18 mouse cellular contexts compared by ENCODE assay signal in the genomic region with DNA sequence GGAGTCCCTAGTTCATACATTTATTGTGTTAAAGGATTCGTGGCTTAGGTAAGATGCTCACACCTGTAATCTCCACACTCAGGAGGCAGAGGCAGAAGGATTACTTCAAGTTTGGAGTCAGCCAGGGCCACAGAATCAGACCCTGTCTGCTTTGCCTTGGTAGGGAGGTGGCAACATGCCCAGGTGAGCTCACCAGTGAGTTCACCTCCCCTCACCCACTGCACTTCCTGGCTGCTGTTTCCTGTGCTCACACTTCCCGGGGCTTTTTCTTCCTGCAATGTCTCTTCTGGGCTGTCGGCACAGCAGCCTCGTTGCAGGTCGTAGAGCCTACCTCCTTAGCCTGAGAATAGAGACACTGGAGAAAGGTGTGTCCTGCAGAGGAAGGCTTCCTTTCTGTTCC. TPM values are rescaled to one million over a fixed set of nuclear protein-coding genes. Genes with fewer than 3 reads are reported as not detected.
DNase-seq lines count a peak whose midpoint lies in the region; ATAC-seq lines count a peak whose summit lies in the region.
"Had no signal": no experiment of that assay in that cellular context is flagged by ENCODE, and none has a peak within 500 bp of the region (broad histone marks: within the 10 kb centered on the region; RNA-seq: fewer than 3 reads in every experiment).

No protein-coding gene starts in this region.

- H3K4me1 ChIP-seq in heart, embryonic 13.5 days = peaks cover 42% of the 10 kb centered on the region
- H3K4me1 ChIP-seq in heart, embryonic 10.5 days = peaks cover 31% of the 10 kb centered on the region
- H3K4me1 ChIP-seq in kidney, embryonic 14.5 days (ENCODE audit: control insufficient read depth, insufficient read depth, low read length) = peaks cover 12% of the 10 kb centered on the region

- no peaks in the 10 kb centered on the region for H3K27me3 ChIP-seq in heart, embryonic 13.5 days (replicated peaks)
- no peaks in the 10 kb centered on the region for H3K27me3 ChIP-seq in heart, embryonic 10.5 days (ENCODE audit: insufficient read depth, poor library complexity, severe bottlenecking)
- no peaks in the 10 kb centered on the region for H3K27me3 ChIP-seq in kidney, embryonic 14.5 days (ENCODE audit: control insufficient read depth, insufficient read depth, low read length)
- H3K27me3 ChIP-seq: forebrain, embryonic 15.5 days; lung, embryonic 15.5 days had no signal

- DNase-seq in heart, embryonic 10.5 days (ENCODE audit: low spot score) = no peak
- DNase-seq in kidney, postnatal 14 days = peak; percentile 53
- peak; percentile 61 for DNase-seq in CD4-positive helper T cell, adult 2 months (ENCODE audit: low read depth, low spot score)
- DNase-seq in urinary bladder, adult 18-20 months (ENCODE audit: low spot score in 2 of 2) = no peak
- no peak for DNase-seq in frontal cortex, postnatal 25 days (ENCODE audit: low spot score in 2 of 2)
- DNase-seq: adrenal gland, postnatal 25 days; cerebellum, adult 2 months; liver, embryonic 13.5 days had no signal

- no peak overlapping the region for H3K4me3 ChIP-seq in heart, embryonic 13.5 days
- no peak overlapping the region for H3K4me3 ChIP-seq in heart, embryonic 10.5 days
- no peak overlapping the region for H3K4me3 ChIP-seq in kidney, embryonic 14.5 days (ENCODE audit: low read length)
- H3K4me3 ChIP-seq: erythroblast, embryonic 14.5 days; forebrain, embryonic 15.5 days; liver, embryonic 13.5 days; lung, embryonic 15.5 days; neural tube, embryonic 12.5 days had no signal

- no peaks in the 10 kb centered on the region for H3K9me3 ChIP-seq in heart, embryonic 13.5 days
- H3K9me3 ChIP-seq in heart, embryonic 10.5 days = no peaks in the 10 kb centered on the region
- no peaks in the 10 kb centered on the region for H3K9me3 ChIP-seq in kidney, embryonic 14.5 days (ENCODE audit: control insufficient read depth, low read length)
- H3K9me3 ChIP-seq: forebrain, embryonic 15.5 days; liver, embryonic 13.5 days; lung, embryonic 15.5 days; neural tube, embryonic 12.5 days had no signal

- 49% methylated on average over 5 of the region's 5 CpGs for WGBS in heart, embryonic 13.5 days
- WGBS in heart, embryonic 10.5 days = 42% methylated on average over 5 of the region's 5 CpGs
- WGBS in kidney, embryonic 14.5 days = 48% methylated on average over 5 of the region's 5 CpGs

- ATAC-seq in heart, embryonic 13.5 days (ENCODE audit: extremely low read depth, insufficient number of reproducible peaks, low FRiP score, low TSS enrichment) = no peak
- no peak for ATAC-seq in kidney, embryonic 14.5 days (ENCODE audit: low FRiP score, low TSS enrichment)
- ATAC-seq in hematopoietic stem cell, adult 5-6 weeks (replicated peaks in 1 of 2; ENCODE audit: insufficient read depth in 1 of 2, low FRiP score in 2 of 2, low TSS enrichment in 1 of 2, low read depth in 1 of 2, poor library complexity in 2 of 2, severe bottlenecking in 2 of 2) = peak; percentile 10 to 46; a peak in 1 of 4 replicates
- ATAC-seq: forebrain, embryonic 15.5 days had no signal

- H3K27ac ChIP-seq in heart, embryonic 13.5 days (replicated peaks) = peak overlapping the region; percentile 20; the same call in 1 of the 2 replicates
- no peak overlapping the region for H3K27ac ChIP-seq in heart, embryonic 10.5 days
- no peak overlapping the region for H3K27ac ChIP-seq in kidney, embryonic 14.5 days (ENCODE audit: low read depth, low read length)
- H3K27ac ChIP-seq: forebrain, embryonic 15.5 days; hindbrain, postnatal 0 days; liver, embryonic 13.5 days; lung, embryonic 15.5 days; neural tube, embryonic 12.5 days; stomach, postnatal 0 days had no signal

- peak overlapping the region; percentile 28; the same call in 1 of the 2 replicates for H3K9ac ChIP-seq in heart, embryonic 13.5 days
- no peak overlapping the region for H3K9ac ChIP-seq in kidney, embryonic 14.5 days (ENCODE audit: low read depth, low read length)
- H3K9ac ChIP-seq: forebrain, embryonic 15.5 days; liver, embryonic 13.5 days; lung, embryonic 15.5 days; neural tube, embryonic 12.5 days had no signal

- H3K36me3 ChIP-seq in heart, embryonic 13.5 days = peaks cover 89% of the 10 kb centered on the region
- H3K36me3 ChIP-seq in heart, embryonic 10.5 days = peaks cover 80% of the 10 kb centered on the region
- peaks cover 28% of the 10 kb centered on the region; the same call in 1 of the 2 replicates for H3K36me3 ChIP-seq in kidney, embryonic 14.5 days (ENCODE audit: control insufficient read depth, insufficient read depth, low read length)

- no peak overlapping the region for H3K4me2 ChIP-seq in heart, embryonic 13.5 days
- H3K4me2 ChIP-seq in kidney, embryonic 14.5 days (replicated peaks; ENCODE audit: low read depth, low read length) = no peak overlapping the region
- H3K4me2 ChIP-seq: forebrain, embryonic 15.5 days; liver, embryonic 13.5 days; lung, embryonic 15.5 days; neural tube, embryonic 12.5 days had no signal

RNA-seq across cellular contexts. Expression of a gene that starts 6.6 kb away (rescaled TPM):
- polyA plus RNA-seq in heart, embryonic 13.5 days (2015; fragmentation: Nextera tagmentation; extraction: Ambion mirVana) = 15.4 and 15.6 TPM in 2 replicates
- polyA plus RNA-seq in heart, embryonic 10.5 days (2016; fragmentation: Nextera tagmentation; extraction: Ambion mirVana) = 13.1 and 14.5 TPM in 2 replicates
- polyA plus RNA-seq in kidney, embryonic 14.5 days (2014; fragmentation: Nextera tagmentation; extraction: Ambion mirVana) = 6.5 and 7.2 TPM in 2 replicates
- total RNA-seq in hematopoietic stem cell, adult 5-6 weeks (2017) = 3.4 and 6.7 TPM in 2 replicates

RNA-seq across cellular contexts. Expression of a gene that starts 25.5 kb away (rescaled TPM):
- 231 and 244 TPM in 2 replicates for polyA plus RNA-seq in heart, embryonic 13.5 days (2015; fragmentation: Nextera tagmentation; extraction: Ambion mirVana)
- polyA plus RNA-seq in heart, embryonic 10.5 days (2016; fragmentation: Nextera tagmentation; extraction: Ambion mirVana) = 289 and 326 TPM in 2 replicates
- polyA plus RNA-seq in kidney, embryonic 14.5 days (2014; fragmentation: Nextera tagmentation; extraction: Ambion mirVana) = 352 and 434 TPM in 2 replicates
- total RNA-seq in hematopoietic stem cell, adult 5-6 weeks (2017) = 42.5 and 72.2 TPM in 2 replicates

RNA-seq across cellular contexts. Expression of a gene that starts 25.8 kb away (rescaled TPM):
- 6.0 TPM in 2 replicates for polyA plus RNA-seq in heart, embryonic 13.5 days (2015; fragmentation: Nextera tagmentation; extraction: Ambion mirVana)
- 6.0 and 8.1 TPM in 2 replicates for polyA plus RNA-seq in heart, embryonic 10.5 days (2016; fragmentation: Nextera tagmentation; extraction: Ambion mirVana)
- polyA plus RNA-seq in kidney, embryonic 14.5 days (2014; fragmentation: Nextera tagmentation; extraction: Ambion mirVana) = 7.1 and 8.8 TPM in 2 replicates
- total RNA-seq in hematopoietic stem cell, adult 5-6 weeks (2017) = 0.84 and 1.9 TPM in 2 replicates
- total RNA-seq: megakaryocyte-erythroid progenitor cell, adult 5-6 weeks had no signal
- polyA plus RNA-seq: erythroblast, embryonic 14.5 days had no signal

RNA-seq across cellular contexts. Expression of a gene that starts 40.3 kb away (rescaled TPM):
- polyA plus RNA-seq in heart, embryonic 13.5 days (2015; fragmentation: Nextera tagmentation; extraction: Ambion mirVana) = 154 and 160 TPM in 2 replicates
- polyA plus RNA-seq in heart, embryonic 10.5 days (2016; fragmentation: Nextera tagmentation; extraction: Ambion mirVana) = 201 and 226 TPM in 2 replicates
- polyA plus RNA-seq in kidney, embryonic 14.5 days (2014; fragmentation: Nextera tagmentation; extraction: Ambion mirVana) = 207 and 265 TPM in 2 replicates
- 204 and 224 TPM in 2 replicates for total RNA-seq in hematopoietic stem cell, adult 5-6 weeks (2017)

RNA-seq across cellular contexts. Expression of a gene that starts 49.8 kb away (rescaled TPM):
- 0.42 and 0.44 TPM in 2 replicates for polyA plus RNA-seq in heart, embryonic 13.5 days (2015; fragmentation: Nextera tagmentation; extraction: Ambion mirVana)
- 0.34 and 1.6 TPM in 2 replicates for polyA plus RNA-seq in heart, embryonic 10.5 days (2016; fragmentation: Nextera tagmentation; extraction: Ambion mirVana)
- polyA plus RNA-seq in kidney, embryonic 14.5 days (2014; fragmentation: Nextera tagmentation; extraction: Ambion mirVana) = 0.21 and 0.22 TPM in 2 replicates
- total RNA-seq in hematopoietic stem cell, adult 5-6 weeks (2017) = not detected in 2 replicates
- total RNA-seq: megakaryocyte-erythroid progenitor cell, adult 5-6 weeks had no signal
- polyA plus RNA-seq: erythroblast, embryonic 14.5 days had no signal

Comparison
In these comparisons a context has a peak if more than half of its experiments do, and no peak if none do; other contexts are left out.
1. ATAC-seq: peak in hematopoietic stem cell, adult 5-6 weeks (2 of 2); none in heart, embryonic 13.5 days (single experiment) and kidney, embryonic 14.5 days (single experiment).
2. DNase-seq: peak in kidney, postnatal 14 days (single experiment) and CD4-positive helper T cell, adult 2 months (single experiment); none in heart, embryonic 10.5 days (single experiment), urinary bladder, adult 18-20 months (0 of 2) and frontal cortex, postnatal 25 days (0 of 2).